Mouse (Mus musculus): ENCODE measurements at regions not wholly inside any gene's neighbourhood (a gene's known extent, or its start where the extent isn't known, plus 50 kb on each side); places are given as distances from the start of the nearest gene placed in this dataset.

DNA sequence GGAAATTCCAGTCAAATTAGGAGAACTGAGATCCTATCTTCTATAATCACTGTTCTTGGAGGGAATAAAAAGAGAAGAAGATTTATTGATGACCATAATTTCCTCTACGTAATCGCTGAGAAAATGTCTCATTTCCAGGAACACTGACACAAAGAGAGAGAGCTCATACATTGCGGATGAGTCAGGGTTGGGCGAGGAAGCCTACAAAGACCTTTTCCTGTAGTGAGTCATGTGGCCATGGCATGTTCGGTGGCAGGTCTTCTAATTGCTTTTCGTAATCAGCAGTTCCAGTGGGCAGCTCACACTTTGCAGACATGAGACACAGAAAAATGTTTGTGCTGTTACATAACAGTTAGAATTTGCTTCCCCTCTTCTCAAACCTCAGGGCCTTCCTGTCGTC lies 83.0 kb upstream of the Mocs2 start:
- no peak for TF ChIP-seq CTCF (IDR thresholded peaks at IDR 0.05; ENCODE audit: low read depth, low read length)
- TF ChIP-seq POLR2A (IDR thresholded peaks at IDR 0.05; ENCODE audit: insufficient read depth, low read length): no peak
- no peak for TF ChIP-seq EP300 (IDR thresholded peaks at IDR 0.05; ENCODE audit: insufficient read depth, low read depth, low read length)
